Mouse (Mus musculus) gonadal fat pad, adult 2 months (tissue): ENCODE results near the gene Ifitm6. TPM values are rescaled to one million over a fixed set of nuclear protein-coding genes. Genes with fewer than 3 reads are reported as not detected.
A peak's percentile ranks its signal among the peaks of the same experiment; 100 is the strongest.
"Not testable (repeated sequence)": the region's sequence is repeated elsewhere in the genome, so short reads cannot be mapped to it uniquely, and the experiment has no call there.

Experiments
- DNase-seq: peaks from one replicate; pipeline ENCODE4 v3.0.0-alpha.2; 2012; ENCODE audit warnings: low read depth
- polyA plus RNA-seq: library from polyadenylated mRNA; depleted of rRNA; stranded (reverse); fragments of >200 nt; gene quantifications from 2 replicates; pipeline ENCODE4 v1.2.3, GENCODE M21; 2012

The Ifitm6 gene
- polyA plus RNA-seq, 1 experiment: 16.1 TPM

GRCm38 (mm10) chr7:141008938-141009660, 8.6 kb downstream of the Ifitm6 start:
- DNase-seq: no peak

- peak; percentile 74 for DNase-seq
These were observed 9.4 kb downstream of the Ifitm6 start for GRCm38 (mm10) chr7:141008312-141008761.

DNA sequence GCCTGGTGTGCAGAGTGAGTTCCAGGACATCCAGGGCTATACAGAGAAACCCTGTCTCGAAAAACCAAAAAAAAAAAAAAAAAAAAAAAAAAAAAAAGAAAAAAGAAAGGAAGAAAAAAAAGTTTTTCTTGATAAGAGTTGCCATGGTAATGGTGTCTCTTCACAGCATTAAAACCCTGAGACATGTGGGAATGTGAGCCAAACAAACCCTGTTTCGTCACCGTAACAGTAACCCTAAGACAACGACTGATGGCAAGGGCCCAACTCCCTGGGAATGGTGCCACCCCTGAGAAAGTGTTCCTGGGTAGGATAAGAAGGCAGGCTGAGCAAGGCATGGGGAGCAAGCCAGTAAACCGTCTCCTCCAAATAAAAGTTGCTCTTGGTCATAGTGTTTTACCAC, 10.8 kb downstream of the Ifitm6 start:
- peak; percentile 83 for DNase-seq

DNA sequence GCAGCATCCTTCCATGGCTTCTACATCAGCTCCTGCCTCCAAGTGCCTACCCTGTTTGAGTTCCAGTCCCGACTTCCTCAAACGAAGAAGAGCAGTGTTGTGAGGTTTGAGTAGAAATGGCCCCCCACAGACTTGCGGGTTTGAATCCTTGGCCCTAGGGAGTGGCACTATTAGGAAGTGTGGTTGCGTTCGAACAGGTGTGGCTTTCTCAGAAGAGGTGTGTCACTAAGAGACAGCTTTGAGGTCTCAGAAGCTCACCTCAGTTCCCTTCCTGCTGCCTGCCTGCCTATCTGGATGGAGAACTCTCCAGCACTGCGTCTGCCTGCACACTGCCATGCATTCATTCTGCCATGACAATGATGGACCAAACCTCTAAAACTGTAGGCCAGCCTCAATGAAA, 11.3 kb downstream of the Ifitm6 start:
- no peak for DNase-seq

DNA sequence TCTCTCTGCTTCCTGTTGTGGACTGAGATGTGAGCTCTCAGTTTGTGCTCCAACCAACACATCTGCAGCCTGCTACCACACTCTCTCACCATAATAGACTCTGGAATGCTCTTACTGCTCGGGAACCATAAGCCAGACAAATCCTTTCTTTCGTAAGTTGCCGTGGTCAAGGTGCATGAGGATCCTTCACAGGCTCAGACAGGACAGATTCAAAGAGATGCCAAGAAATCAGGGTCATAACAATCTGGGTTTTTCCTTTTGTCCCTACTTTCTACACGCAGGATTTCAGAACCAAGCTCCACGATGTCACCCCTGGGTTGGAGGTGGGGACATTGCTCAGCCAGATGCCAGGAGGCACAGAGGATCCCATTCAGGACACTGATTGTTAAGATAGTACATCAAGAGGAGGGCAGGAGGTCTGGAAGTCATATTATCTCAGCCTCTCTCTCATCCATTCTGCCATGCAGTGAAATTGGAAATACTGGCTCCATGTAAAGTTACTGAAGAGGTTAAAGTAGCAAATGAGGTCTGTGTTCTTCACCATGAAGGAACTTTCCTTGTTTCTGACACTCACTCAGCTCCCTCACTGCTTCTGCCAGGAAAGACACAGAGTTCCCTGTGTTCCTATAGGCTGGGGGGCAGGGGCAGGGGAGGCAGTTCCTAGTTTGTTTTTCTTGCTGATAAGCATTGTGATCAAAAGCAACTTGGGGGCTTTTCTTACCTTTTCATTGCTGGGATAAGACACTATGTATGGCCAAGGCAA, 14.3 kb downstream of the Ifitm6 start:
- DNase-seq: peak; percentile 81

DNA sequence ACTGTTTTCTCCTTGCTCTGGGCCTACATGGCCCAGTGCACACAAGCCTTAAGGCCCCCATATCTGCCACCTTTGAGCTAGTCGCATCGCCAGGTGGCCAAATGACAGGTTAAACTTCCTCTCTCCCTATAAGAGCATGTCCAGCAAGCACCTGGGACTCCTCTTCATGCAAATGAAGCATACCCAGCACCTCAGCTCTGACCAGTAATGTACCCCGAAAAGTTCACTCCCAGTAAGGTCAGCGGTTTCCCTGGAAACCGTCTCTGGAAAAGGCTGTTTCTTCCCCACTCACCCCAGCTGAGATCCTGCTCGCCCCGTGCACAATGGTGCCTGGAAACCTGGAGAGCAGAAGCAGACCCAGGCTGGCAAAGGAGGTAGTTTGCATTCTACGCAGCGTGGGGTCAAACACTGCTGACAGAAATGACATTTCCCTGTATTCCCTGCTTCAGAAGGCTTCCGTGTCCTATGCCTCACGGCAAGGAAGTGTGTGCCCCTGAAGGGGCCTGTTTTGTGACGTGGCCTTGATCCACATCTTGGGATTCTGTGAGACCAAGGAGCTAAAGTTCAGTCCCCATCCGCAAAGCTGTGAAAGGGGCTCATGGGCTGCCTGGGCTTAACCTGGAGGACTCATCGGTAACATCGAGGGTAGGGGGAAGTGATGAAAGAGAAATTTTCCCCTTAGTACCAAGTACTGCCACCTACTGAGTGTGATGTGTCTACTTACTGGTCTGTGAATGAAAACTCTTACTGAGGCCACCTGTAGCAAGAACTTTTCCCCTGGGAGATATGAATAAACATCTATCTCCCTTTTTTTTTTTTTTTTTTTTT, 16.6 kb downstream of the Ifitm6 start:
- no peak for DNase-seq

DNA sequence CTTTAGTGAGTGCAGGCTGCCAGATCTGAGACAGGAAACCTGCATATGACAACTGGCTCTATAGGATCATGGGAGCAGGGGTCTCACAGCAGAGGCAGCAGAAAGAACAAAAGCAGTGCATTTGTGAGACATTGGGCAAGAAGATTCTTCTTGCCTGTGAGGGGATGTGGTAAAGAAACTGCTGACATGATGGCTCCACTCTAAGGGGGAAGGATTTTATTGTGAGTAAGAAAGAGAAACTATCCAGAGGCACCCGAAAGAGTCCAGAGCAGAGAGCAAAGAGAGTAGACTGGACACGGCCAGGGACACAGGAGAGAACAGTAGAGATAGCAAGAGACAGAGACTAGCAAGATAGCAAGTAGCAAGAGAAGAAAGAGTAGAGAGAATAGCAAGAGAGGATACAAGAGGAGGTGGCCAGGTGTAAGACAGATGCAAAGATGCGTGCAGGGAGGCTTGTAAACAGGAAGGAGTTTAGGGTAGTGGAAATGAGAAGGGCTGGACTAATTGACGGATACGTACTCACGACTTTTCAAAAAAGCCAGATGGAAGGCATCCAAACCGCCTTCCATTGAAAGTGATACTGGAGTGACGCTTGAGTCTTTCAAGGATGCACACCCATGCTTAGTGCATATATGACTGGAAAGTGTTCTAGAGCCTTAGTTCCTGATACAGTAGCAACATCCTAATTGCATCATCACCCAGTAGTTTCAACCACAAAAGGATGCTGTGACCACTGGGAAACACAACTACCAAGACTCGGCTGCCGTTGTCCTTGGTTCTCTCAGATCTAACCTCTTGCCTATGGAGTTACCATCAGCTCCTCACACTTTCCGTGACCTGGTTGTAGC, 18.6 kb downstream of the Ifitm6 start:
- DNase-seq: no peak

GRCm38 (mm10) chr7:140997817-140998216, 19.9 kb downstream of the Ifitm6 start:
- no peak for DNase-seq

- DNase-seq: no peak
These were observed 26.5 kb downstream of the Ifitm6 start for GRCm38 (mm10) chr7:140991117-140991689.

GRCm38 (mm10) chr7:140990622-140991021, 27.1 kb downstream of the Ifitm6 start:
- no peak for DNase-seq

- DNase-seq: no peak
These were observed 27.5 kb downstream of the Ifitm6 start for GRCm38 (mm10) chr7:140990185-140990584.

DNA sequence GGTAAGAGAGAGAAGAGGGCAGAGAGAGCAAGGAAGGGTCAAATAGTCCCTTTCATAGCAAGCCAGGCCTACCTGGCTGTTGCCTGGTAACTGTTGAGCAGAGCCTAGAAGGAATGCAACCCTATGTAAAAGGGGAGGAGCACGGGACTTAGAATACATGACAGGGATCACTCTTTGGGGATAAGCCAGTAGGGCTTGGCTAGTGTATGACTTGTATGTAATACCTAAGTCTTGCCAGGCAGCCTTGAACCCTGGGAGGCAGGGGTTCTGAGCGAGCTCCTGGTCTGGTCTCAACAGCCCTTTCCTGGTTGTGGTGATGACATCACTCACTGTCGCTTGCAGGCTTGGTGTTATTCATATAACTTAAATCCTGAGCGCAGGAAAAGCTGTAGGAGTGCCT, 28.7 kb downstream of the Ifitm6 start:
- peak; percentile 72 for DNase-seq

DNA sequence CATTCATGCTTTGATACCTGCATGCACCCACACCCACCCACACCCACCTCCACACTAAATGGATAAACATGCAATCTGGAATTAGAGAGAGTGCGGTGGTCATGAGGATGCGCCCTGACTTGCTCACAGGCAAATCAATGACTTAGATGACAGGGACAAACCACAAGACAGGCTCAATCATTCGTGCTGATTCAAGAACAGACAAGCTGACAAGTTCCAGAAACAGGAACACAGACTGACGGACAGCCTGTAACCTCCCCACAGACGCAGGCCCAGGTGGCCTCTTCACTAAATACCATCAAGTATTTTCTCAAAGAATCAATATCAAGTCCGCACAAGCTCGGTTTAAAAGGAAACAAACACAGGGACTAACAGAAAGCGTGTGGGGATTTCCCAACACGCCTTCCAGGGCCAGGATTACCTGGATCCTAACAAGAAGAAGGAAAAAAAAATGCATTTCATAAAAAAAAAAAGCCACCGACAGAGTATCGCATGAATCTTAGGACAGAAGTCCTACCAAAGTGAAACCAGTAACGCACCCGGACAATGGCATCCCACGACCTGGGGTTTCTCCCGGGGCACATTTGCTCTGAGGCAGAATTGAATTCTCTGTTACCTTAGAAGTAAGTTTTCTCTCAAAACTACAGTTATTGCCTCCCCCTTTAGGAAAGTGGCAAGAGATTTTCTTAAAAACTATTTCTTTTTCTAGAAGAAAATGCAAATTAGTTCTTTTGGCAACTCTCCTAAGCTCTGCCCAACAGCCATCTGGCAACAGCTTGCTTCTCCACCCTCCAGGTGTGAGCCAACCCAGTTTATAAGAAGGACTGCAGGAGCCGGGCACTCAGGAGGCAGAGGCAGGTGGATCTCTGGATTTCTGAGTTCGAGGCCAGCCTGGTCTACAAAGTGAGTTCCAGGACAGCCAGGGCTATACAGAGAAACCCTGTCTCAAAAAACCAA, 30.3 kb downstream of the Ifitm6 start:
- no peak for DNase-seq

- no peak for DNase-seq
These were observed 34.8 kb downstream of the Ifitm6 start for GRCm38 (mm10) chr7:140982971-140983370.

DNA sequence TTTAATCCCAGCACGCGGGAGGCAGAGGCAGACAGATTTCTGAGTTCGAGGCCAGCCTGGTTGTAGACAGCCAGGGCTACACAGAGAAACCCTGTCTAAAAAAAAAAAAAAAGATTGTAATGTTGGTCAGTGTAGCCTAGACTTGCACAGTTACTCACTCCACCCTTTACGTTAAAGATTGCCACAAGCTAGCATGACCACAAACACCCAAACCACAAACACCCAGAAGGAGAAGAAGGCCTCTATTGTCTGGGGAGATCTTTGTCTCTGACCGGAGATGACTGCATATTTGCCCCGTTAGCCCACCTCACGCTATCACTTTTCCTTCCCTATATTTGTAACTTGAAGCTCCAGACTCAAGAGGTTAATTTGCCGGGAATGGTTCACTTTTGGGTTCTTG, 36.0 kb downstream of the Ifitm6 start:
- no peak for DNase-seq

DNA sequence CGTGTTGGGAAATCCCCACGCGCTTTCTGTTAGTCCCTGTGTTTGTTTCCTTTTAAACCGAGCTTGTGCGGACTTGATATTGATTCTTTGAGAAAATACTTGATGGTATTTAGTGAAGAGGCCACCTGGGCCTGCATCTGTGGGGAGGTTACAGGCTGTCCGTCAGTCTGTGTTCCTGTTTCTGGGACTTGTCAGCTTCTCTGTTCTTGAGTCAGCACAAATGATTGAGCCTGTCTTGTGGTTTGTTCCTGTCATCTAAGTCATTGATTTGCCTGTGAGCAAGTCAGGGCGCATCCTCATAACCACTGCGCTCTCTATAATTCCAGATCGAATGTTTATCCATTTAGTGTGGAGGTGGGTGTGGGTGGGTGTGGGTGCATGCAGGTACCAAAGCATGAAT, 41.0 kb downstream of the Ifitm6 start:
- not testable (repeated sequence) for DNase-seq

DNA sequence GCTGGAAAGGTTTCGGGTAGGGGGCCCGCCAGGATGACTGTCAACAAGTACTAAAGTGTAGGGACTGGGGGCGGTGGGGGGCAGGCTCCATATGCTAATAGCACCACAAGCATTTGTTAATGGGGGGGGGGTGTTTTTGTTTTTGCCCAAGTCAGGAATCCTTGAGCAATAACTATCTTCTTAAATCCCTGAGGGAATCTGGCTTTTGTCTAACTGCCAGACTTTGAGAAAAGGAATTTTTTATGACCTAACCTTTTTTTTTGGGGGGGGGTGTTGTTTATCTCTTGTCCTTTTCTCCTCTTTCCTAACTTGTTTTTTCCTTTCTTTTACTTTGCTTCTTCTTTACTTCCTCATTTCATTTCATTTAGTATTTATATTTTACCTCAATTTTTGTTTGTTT, 42.3 kb downstream of the Ifitm6 start:
- no peak for DNase-seq

- no peak for DNase-seq
These were observed 42.8 kb downstream of the Ifitm6 start for GRCm38 (mm10) chr7:140974940-140975339.

- no peak for DNase-seq
These were observed 44.1 kb downstream of the Ifitm6 start for GRCm38 (mm10) chr7:140973396-140974165.
